Mouse (Mus musculus) bone marrow macrophage, adult 2 months (primary cell): ENCODE measurements at regions not wholly inside any gene's neighbourhood (a gene's known extent, or its start where the extent isn't known, plus 50 kb on each side); places are given as distances from the start of the nearest gene placed in this dataset.

Experiments
- CTCF ChIP-seq: IDR thresholded peaks from 2 replicates; pipeline ENCODE4 v1.5.1; 2012; ENCODE audit warnings: low read depth, mild to moderate bottlenecking, low read length, moderate library complexity
- POLR2A ChIP-seq: IDR thresholded peaks from 2 replicates; pipeline ENCODE4 v1.6.1; 2012; ENCODE audit warnings: mild to moderate bottlenecking, low read depth, low read length, borderline replicate concordance

DNA sequence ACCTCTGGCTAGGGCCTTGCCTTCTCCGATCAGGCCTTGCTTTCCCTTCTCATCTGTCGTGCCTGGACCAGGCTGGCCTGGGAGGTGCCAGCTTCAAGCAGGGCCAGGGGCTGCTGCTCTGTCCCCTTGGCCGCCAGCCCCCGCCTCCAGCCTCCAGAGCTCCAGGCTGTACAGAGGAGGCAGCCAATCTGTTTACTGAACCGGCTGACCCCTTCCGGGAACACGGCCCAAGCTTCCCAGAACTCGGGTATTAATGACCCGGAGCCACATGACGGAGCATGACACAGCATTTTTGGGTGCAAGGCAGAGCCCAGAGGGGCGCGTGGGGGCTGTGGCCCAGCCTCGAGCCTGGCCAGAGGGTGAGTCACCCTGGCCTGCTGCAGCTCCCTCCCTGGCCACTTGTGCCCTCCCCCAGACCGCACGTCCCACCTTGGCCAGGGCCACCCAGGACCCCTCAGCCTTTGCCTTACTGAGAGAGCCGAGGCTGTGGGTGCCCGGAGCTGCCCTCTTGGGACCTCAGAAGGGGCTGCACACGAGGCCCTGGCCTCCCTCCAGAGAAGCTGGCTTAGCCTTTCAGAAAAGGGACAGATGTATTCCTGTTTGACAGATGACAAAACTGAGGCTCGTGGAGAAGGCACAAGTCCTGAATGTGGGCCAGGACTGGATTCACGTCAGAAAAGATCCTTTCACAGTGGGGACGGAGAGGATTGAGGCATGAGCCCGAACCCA is 75.6 kb upstream of the Tmem189 start:
- no peak for TF ChIP-seq POLR2A
- TF ChIP-seq CTCF = no peak
